Mouse (Mus musculus) C2C12 (cell line): ENCODE measurements around the gene Ubtd2.

Source experiments
- CEBPB ChIP-seq: IDR thresholded peaks from one replicate; pipeline ENCODE4 v1.6.1; 2011; ENCODE audit warnings: low read depth, mild to moderate bottlenecking, control low read depth, moderate library complexity
- CTCF ChIP-seq: IDR thresholded peaks from one replicate; pipeline ENCODE4 v1.5.1; 2011; ENCODE audit not compliant: control insufficient read depth, insufficient read depth, insufficient read length
- MAX ChIP-seq: IDR thresholded peaks from one replicate; pipeline ENCODE4 v1.6.1; 2011; ENCODE audit warnings: mild to moderate bottlenecking, control low read depth
- MYOG ChIP-seq: IDR thresholded peaks from one replicate; pipeline ENCODE4 v1.6.1; 2011; ENCODE audit not compliant: control insufficient read depth, insufficient read length; ENCODE audit errors: extremely low read depth
- USF1 ChIP-seq: IDR thresholded peaks from one replicate; pipeline ENCODE4 v1.6.1; 2011; ENCODE audit warnings: low read depth, mild to moderate bottlenecking, control low read depth, moderate library complexity

DNA sequence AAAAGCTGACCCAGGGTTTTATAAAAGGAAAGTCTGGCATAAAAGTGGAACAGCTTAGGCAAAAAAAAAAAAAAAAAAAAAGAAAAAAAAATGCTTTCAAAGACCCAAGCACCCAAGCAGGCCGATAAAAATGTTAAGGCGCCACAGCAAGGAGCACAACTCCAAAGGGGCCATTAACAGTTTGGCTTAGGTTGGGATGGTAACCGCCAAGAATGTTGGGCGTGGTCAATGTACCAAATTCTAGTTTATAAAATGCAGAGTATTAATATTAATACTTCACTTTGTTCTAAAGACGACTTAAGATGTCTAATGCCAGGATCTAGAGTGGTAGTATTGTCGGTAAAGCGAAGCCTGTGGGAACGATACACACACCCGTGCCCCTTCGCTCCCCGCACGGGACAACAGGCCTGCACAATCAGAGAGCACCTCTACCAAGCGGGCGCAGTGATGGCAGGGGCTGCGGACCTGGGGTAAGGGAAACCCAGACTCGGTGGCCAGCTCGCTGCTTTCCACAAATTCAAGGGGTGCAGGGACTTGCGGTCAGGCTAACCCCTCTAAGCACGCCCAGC, 855 bp upstream of the Ubtd2 start:
- no peak for TF ChIP-seq CTCF
- TF ChIP-seq USF1: no peak
- no peak for TF ChIP-seq MYOG
- no peak for TF ChIP-seq MAX
- TF ChIP-seq CEBPB: no peak
